Mouse (Mus musculus): ENCODE data around the gene Greb1. TPM values are rescaled to one million over a fixed set of nuclear protein-coding genes. Genes with fewer than 3 reads are reported as not detected.

Gene Greb1
- polyA plus RNA-seq, 1 experiment from 2014 or later, result 0.31 TPM

GRCm38 (mm10) chr12:16639078-16639771, 161.5 kb downstream of the Greb1 start:
- ATAC-seq (replicated peaks), result no peak
- H3K9me3 ChIP-seq, result no peaks in the 10 kb centered on the region
- H3K4me3 ChIP-seq, result no peak overlapping the region
- no peak overlapping the region for H3K27ac ChIP-seq (replicated peaks)
- no peaks in the 10 kb centered on the region for H3K27me3 ChIP-seq
- 72% methylated on average over 12 of the region's 12 CpGs for WGBS
- peaks cover 10% of the 10 kb centered on the region for H3K4me1 ChIP-seq
- no peaks in the 10 kb centered on the region for H3K36me3 ChIP-seq
- no peak overlapping the region for H3K9ac ChIP-seq (replicated peaks)
- H3K4me2 ChIP-seq (replicated peaks), result no peak overlapping the region

GRCm38 (mm10) chr12:16635816-16636215, 164.9 kb downstream of the Greb1 start:
- Histone ChIP-seq H3K4me3 (no peak overlapping the region), H3K4me1 (no peaks in the 10 kb centered on the region), H3K4me2 (replicated peaks) (no peak overlapping the region), H3K36me3 (no peaks in the 10 kb centered on the region), H3K27me3 (no peaks in the 10 kb centered on the region), H3K9ac (replicated peaks) (no peak overlapping the region), H3K9me3 (no peaks in the 10 kb centered on the region), H3K27ac (replicated peaks) (no peak overlapping the region)
- 83% methylated on average over 6 of the region's 6 CpGs for WGBS
- ATAC-seq (replicated peaks), result no peak

- H3K4me2 ChIP-seq (replicated peaks), result no peak overlapping the region
- H3K4me1 ChIP-seq, result no peaks in the 10 kb centered on the region
- 0 out of 2 replicates have a peak, but pooled peaks have one; percentile 41 for ATAC-seq (replicated peaks)
- no peak overlapping the region for H3K27ac ChIP-seq (replicated peaks)
- no peaks in the 10 kb centered on the region for H3K9me3 ChIP-seq
- no peak overlapping the region for H3K4me3 ChIP-seq
- no peaks in the 10 kb centered on the region for H3K27me3 ChIP-seq
- WGBS, result 59% methylated on average over 14 of the region's 14 CpGs
- no peaks in the 10 kb centered on the region for H3K36me3 ChIP-seq
- no peak overlapping the region for H3K9ac ChIP-seq (replicated peaks)
Measured at GRCm38 (mm10) chr12:16634075-16634813, 166.4 kb downstream of the Greb1 start.

- H3K4me3 ChIP-seq, result no peak overlapping the region
- 89% methylated on average over 6 of the region's 6 CpGs for WGBS
- H3K27ac ChIP-seq (replicated peaks), result no peak overlapping the region
- no peak overlapping the region for H3K4me2 ChIP-seq (replicated peaks)
- no peaks in the 10 kb centered on the region for H3K36me3 ChIP-seq
- ATAC-seq (replicated peaks), result no peak
- no peak overlapping the region for H3K9ac ChIP-seq (replicated peaks)
- no peaks in the 10 kb centered on the region for H3K9me3 ChIP-seq
- no peaks in the 10 kb centered on the region for H3K4me1 ChIP-seq
- no peaks in the 10 kb centered on the region for H3K27me3 ChIP-seq
Measured at GRCm38 (mm10) chr12:16633235-16633634, 167.5 kb downstream of the Greb1 start.

GRCm38 (mm10) chr12:16631423-16631822, 169.3 kb downstream of the Greb1 start:
- ATAC-seq (replicated peaks), result no peak
- H3K9me3 ChIP-seq, result no peaks in the 10 kb centered on the region
- H3K9ac ChIP-seq (replicated peaks), result no peak overlapping the region
- no peaks in the 10 kb centered on the region for H3K27me3 ChIP-seq
- no peak overlapping the region for H3K4me3 ChIP-seq
- no peaks in the 10 kb centered on the region for H3K4me1 ChIP-seq
- no peak overlapping the region for H3K4me2 ChIP-seq (replicated peaks)
- no peak overlapping the region for H3K27ac ChIP-seq (replicated peaks)
- 91% methylated on average over 2 of the region's 2 CpGs for WGBS
- no peaks in the 10 kb centered on the region for H3K36me3 ChIP-seq

GRCm38 (mm10) chr12:16630866-16631185, 169.9 kb downstream of the Greb1 start:
- Histone ChIP-seq H3K4me3 (no peak overlapping the region), H3K4me1 (no peaks in the 10 kb centered on the region), H3K27me3 (no peaks in the 10 kb centered on the region), H3K9ac (replicated peaks) (no peak overlapping the region), H3K4me2 (replicated peaks) (no peak overlapping the region), H3K36me3 (no peaks in the 10 kb centered on the region), H3K27ac (replicated peaks) (no peak overlapping the region), H3K9me3 (no peaks in the 10 kb centered on the region)
- ATAC-seq (replicated peaks), result no peak
- 96% methylated on average over 1 of the region's 1 CpGs for WGBS

- no peak overlapping the region for H3K4me2 ChIP-seq (replicated peaks)
- 66% methylated on average over 7 of the region's 7 CpGs for WGBS
- no peaks in the 10 kb centered on the region for H3K9me3 ChIP-seq
- no peak for ATAC-seq (replicated peaks)
- no peaks in the 10 kb centered on the region for H3K27me3 ChIP-seq
- H3K4me3 ChIP-seq, result no peak overlapping the region
- H3K27ac ChIP-seq (replicated peaks), result no peak overlapping the region
- H3K36me3 ChIP-seq, result no peaks in the 10 kb centered on the region
- no peaks in the 10 kb centered on the region for H3K4me1 ChIP-seq
- no peak overlapping the region for H3K9ac ChIP-seq (replicated peaks)
Measured at GRCm38 (mm10) chr12:16630152-16630865, 170.4 kb downstream of the Greb1 start.

Small RNA genes lying within 50 kb of the gene (microRNA-seq; reads per million reads assigned to microRNA genes)
- not detected for gene Gm44305

Other genes starting within 250 kb of the Greb1 start
- gene Lpin1, start 189.9 kb downstream of the Greb1 start, polyA plus RNA-seq (2015; fragmentation: Nextera tagmentation; extraction: Ambion mirVana), result 16.2 and 17.5 TPM in 2 replicates
- gene Ntsr2, start 147.5 kb downstream of the Greb1 start, polyA plus RNA-seq (2015; fragmentation: Nextera tagmentation; extraction: Ambion mirVana), result 1.5 and 1.6 TPM in 2 replicates
- gene E2f6, start 10.1 kb upstream of the Greb1 start, polyA plus RNA-seq (2015; fragmentation: Nextera tagmentation; extraction: Ambion mirVana), result 31.1 and 33.2 TPM in 2 replicates
- 15.1 and 16.9 TPM in 2 replicates for gene Rock2, start 94.0 kb upstream of the Greb1 start, polyA plus RNA-seq (2015; fragmentation: Nextera tagmentation; extraction: Ambion mirVana)
- 1.5 and 1.6 TPM in 2 replicates for gene Pqlc3, start 199.5 kb upstream of the Greb1 start, polyA plus RNA-seq (2015; fragmentation: Nextera tagmentation; extraction: Ambion mirVana)
- gene 2410004P03Rik, start 210.8 kb upstream of the Greb1 start, polyA plus RNA-seq (2015; fragmentation: Nextera tagmentation; extraction: Ambion mirVana), result 2.4 and 4.8 TPM in 2 replicates

Data from forebrain, embryonic 15.5 days (tissue).